Mouse (Mus musculus) olfactory bulb, adult 2 months (tissue): ENCODE results near the gene Nmnat2.

ENCODE experiments used
- CTCF ChIP-seq: fragments of 200-500 bp; IDR thresholded peaks from 2 replicates; pipeline ENCODE4 v1.5.1; 2012; ENCODE audit warnings: low read depth, mild to moderate bottlenecking, low read length, moderate library complexity; ENCODE audit not compliant: insufficient read depth
- POLR2A ChIP-seq: fragments of 200-500 bp; IDR thresholded peaks from 2 replicates; pipeline ENCODE4 v1.6.1; 2012; ENCODE audit warnings: mild to moderate bottlenecking, low read depth, low read length, moderate library complexity; ENCODE audit not compliant: insufficient read depth

DNA sequence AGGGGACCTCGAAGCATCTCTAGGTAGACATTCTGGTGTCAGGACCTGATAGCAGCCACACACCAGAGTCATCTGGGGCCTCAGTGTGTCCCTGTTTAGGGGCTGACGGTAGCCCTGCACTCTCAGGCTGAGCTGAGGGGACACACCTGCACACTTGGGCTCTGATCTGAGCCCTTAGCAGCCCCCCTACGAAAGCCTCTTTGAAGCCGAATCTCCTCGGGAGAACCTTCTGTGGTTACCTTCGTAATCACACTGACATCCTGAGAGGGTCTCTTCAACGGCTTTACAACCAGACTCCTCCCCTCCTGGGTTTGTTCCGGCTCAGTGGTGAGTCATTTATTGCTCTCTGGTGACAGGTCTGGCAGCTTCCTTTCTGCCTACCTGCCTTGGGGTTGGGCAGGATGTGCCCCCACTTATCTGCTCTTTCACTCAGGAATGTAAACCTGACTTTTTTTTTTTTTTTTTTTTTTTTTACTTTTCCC is 186.0 kb downstream of the Nmnat2 start:
- TF ChIP-seq CTCF (no peak), POLR2A (no peak)
